Mouse (Mus musculus): Measurements from ENCODE around the gene Ndufaf2. TPM values are rescaled to one million over a fixed set of nuclear protein-coding genes. Genes with fewer than 3 reads are reported as not detected.

Ndufaf2 gene
- 10 to 100 TPM; 18.9 to 21.4 TPM for total RNA-seq (2021)

DNA sequence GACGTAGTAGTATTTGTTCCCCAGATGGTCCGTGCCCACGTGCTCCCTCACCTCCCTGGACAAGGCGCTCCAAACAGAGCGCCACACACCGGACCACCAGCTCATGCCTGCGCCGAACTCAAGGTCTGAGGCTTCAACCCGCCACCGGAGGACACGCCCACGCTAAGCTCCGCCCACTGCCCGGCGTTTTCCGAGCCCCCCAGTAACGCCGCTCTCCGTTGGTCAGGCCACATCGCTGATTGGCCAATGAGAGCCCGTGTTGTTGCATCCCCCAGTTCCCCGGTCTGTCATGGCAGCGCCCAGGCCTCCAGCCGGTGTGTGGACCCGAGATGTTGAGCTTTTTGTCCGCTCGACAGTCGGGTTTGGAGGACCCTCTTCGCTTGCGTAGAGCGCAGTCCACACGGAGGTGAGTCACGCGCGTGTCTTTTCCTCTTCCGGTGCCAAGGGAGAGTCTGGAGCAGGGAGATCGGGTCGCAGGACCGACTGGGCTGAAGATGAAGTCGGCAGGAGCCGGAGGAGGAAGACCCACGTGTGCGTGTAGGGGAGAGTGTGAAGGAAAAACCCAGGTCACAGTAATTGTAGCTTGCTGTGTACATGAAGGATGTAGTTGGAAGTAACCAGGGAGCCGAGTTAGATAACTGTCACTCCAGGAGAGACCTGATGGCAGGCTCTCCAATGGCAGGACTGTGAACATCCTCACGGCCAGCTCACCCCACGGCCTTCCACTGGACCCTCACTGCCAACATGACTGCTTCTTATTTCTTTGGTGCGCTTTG is at the start of gene Ndufaf2, which contains the start of gene Ercc8:
TSS of gene Ndufaf2 (minus strand) at position 159 of the 776 bp plus-strand sequence.
TSS of gene Ercc8 (plus strand) at position 267 of the 776 bp plus-strand sequence.
- peak; percentile 95 for DNase-seq

DNA sequence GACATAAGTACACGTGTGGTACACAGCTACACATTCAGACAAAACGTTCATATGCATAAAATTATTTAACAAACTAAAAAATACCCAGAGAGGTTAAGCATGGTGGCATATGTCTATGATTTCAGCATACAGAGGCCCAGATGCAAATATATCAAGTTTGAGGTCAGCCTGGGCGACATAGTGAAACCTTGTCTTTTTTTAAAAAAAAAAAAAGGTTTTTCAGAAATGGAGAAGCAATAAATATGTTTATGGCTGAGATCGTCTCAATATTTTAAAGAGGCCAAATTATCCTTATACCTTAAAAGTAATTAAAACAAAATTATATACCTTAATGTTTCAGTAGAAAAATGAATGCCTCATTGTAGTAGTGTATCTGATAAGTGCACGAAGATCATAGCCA is 49.7 kb upstream of the Ndufaf2 start:
- DNase-seq = no peak

DNA sequence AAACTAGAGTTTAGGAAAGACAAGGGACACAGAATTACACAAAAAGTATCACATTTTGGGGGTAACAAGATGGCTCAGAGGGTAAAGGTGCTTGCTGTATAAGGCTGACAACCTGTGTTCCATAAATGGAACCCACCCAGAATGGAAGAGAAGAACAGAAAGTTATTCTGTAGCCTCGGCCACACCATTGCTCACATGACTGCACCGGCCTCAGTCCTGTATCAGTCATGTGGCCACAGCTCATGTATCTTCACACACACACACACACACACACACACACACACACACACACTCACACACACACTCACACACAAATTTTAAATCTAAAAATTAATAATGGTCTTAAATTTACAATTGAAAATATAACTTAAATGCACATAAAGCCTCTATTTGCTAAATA is 49.0 kb upstream of the Ndufaf2 start:
- DNase-seq = no peak

DNA sequence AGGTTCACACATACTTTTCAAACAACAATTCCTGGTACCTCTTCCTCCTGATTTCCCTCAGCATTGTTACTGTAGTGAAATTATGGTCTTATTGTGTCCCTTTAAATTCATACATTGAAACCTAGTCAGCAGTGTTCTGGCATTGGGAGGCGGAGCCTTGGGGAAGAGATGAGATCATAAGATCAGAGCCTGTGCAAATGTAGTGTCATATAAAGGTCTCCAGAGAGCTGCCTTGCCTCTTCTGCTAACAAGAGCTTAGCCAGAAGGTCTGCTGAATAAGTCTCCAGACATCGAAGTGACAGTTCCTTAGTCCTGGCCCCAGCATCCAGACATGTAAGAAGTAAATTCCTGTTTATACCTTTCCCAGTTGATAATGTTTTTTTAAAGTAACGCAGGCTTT is 46.4 kb upstream of the Ndufaf2 start:
- DNase-seq = no peak

DNA sequence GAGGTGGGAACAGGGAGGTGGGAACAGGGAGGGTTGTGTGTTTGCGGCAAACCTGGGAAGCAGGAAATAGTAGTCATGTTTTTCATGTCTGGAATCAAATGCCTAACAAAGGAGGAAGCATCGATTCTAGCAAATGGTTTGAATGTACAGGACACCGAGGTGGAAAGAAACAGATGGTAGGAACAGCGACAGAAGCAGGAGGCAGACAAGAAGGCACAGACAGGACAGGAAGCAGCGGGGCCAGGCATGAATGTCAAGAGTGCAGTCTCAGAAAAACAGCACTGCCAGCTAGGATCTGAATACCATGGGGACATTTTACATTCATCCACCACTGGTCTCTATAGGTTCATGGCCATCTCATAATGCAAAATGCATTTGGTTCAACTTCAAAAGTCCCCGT is 37.1 kb upstream of the Ndufaf2 start:
- DNase-seq = no peak

DNA sequence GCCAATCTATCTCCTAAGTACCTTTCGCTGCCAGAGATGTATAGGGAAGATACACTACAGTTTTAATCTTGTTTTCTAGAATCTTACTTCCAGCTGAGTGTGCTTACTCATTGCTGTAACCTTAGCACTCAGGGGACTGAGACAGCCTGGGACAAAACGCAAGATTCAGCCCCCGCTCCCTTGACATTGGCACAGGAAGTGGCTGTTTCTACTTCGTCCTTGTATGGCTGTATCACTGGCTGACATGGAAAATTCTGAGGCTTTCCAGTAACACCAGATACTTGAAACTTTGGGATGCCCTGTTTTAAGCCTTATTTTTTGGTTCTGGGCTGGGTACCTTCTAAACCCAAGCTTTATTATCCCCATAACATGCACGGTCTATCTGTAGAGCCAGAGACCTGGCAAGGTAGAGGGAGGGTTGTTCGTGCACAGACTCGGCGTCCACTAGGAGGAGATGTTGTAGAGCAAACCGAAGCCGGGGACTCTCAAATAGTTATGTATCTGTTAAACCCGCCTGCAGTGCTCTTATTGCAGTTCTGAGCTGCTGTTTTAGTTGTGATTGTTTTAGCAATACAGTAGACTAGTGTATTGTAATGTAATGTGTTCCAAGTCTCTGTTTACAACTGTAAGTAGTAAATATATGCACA is 32.8 kb upstream of the Ndufaf2 start:
- peak; percentile 40 to 51 for DNase-seq

DNA sequence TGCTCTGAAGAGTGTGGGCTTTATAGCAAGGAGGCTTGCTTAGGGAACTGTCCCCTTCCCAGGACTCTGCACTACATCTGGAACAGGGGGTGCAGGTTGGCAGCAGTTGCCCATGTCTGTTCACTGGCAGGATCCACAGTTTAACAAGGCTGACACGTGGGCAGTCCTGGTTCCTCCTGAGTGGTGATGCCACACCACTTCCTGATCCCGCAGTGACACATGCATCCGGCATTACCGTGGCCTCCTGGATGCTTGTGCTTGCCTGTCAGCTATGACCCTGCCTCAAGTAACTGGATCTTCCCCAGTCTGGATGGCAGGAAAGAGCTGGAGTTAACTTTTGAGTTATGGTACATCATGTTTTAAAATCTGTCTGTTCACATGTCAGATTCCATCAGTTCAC is 29.6 kb upstream of the Ndufaf2 start:
- DNase-seq = no peak

DNA sequence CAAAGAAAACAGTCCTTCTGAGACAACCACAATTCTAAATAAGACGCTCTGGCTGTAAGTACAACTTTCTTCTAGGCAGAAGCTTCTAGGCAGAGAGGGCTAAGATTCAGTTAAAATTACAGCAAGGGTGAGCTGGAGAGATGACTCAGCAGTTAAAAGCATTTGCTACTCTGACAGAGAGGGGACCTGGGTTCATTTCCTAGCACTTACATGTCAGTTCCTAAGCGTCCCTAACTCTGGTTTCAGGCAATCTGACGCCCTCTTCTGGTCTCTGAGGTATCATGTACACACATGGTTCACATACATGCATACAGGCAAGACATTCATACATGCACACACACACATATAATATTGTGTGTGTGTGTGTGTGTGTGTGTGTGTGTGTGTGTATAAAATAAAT is 27.1 kb upstream of the Ndufaf2 start:
- no peak for DNase-seq

DNA sequence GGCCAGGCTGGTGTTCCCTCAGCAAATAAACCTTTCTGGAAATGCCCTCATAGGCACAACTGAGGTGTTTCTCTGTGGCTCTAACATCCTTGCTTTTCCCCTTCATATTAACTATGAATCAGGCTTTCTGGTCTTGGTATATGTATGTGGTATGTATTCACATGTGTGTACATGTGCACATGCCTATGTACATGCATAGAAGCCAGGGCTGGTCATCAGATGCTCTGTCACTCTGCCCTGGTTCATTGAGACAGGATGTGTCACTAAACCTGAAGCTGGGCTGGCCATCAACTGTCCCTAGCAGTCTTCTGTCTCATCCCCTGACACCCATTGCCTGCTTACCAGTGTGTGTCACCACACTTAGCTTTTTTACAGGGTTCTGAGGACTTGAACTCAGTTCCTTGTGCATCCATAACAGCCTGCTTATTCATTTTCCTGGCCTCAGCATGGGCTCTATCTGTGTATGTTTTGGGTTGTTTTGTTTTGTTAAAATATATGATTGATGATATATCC is 26.4 kb upstream of the Ndufaf2 start:
- no peak for DNase-seq

DNA sequence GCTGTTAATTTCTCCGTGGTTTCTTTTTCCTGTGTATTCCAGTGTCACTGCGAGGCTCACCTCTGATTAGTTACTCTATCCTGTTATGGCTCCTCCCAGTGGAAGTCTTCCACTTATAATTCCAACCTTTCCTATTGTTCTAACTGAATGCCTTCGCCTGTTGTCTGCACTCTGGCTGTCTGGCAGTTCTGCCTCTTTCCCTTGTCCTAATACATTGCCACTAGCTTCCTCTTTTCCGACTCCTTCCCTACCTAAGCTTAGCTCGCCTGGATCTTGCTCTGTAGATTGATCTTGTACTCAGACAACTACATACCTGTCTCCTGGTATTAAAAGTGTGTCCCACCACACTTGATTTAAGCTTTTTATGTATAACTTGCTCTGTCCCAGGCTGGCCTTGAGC is 22.4 kb upstream of the Ndufaf2 start:
- no peak for DNase-seq

DNA sequence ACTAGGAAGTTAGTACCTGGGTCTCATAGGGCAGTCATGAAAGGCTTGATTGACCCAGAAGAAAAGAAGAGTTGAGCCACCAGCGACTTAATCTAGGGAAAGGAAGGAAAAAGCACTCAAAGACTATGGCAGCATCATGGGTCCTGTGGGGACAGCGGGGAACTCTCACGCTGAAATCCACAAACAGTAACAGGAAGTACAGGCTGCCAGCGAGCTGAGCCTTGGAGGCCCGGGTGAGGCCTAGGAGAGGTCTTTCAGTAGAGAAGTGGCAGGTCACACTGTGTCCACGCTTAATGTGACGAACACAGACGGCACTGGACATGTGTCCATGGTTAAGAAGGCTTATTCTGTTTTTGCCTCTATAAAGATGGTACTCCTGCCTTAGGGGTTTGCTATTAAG is 21.2 kb upstream of the Ndufaf2 start:
- DNase-seq = no peak

DNA sequence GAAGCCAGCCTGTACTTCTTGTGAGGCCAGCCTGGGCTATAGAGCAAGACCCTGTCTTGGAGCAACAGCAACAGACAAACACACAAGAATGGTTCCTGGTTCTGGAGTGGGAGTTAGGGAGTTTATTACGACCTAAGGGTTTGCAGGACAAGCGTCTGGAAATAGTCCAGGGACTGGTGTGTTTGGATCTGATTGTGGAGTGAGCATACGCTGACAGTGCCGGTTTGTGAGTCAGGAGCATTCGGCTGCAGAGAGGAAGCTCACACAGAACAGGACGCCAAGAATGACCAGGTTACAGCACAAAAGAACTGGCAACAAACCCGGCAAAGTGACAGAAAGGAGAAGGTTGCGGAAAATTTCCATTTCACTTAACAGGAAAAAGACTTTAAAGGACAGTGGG is 12.1 kb upstream of the Ndufaf2 start:
- DNase-seq = no peak

DNA sequence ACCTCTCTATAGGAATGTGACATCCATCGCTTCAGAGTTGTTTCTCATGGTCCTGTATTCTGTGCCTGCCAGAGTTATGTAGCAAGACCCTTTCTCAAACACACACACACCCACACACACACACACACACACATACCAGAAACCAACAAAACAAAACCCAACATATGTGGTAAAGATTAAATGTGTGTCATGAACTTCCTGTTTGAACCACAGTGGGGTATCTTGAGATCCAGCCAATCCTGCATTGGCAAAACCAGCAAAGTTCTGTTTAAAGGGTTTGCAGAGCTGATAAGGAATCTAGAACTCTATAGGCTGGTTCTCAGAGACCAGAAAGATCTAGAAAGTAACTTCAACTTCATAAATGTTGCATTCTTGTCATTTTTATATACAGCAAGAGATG is 11.6 kb upstream of the Ndufaf2 start:
- DNase-seq = no peak

DNA sequence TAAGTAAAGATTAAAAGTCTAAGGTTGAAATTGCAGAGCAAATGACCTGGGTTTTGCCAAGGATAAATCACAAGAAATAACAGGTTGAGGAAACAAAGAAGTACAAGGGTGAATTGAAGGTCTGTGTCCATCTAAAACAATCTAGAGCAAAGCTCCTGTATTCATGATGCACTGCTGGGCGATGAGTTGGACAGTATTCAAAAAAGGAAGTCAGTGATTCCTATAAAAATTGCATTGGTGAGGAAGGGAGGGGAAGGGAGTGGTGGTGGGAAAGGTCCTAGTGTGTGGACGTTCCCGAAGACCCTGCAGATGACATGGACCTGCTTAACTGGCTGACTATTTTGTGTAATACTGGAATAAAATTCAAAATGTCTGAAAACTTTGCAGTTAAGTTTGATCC is 6.2 kb upstream of the Ndufaf2 start:
- no peak for DNase-seq

DNA sequence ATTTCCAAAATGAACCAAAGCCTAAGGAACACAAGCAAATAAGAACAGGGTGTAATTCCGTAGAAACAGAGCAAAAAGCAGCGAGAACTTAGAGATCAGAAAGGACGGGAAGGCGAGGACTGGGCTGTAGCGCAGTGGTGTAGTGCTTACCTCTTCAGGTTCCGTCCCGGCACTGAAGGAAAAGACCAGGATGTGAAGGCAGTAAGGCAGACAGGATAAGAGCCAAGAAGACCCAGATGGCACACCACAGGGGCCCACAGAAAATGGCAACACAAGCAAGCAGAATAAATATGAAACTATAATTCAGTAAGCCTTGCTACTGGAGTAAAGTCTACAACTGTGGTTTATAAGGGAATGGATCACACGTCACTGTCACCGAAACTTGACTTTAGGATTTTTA is 5.5 kb upstream of the Ndufaf2 start:
- no peak for DNase-seq

DNA sequence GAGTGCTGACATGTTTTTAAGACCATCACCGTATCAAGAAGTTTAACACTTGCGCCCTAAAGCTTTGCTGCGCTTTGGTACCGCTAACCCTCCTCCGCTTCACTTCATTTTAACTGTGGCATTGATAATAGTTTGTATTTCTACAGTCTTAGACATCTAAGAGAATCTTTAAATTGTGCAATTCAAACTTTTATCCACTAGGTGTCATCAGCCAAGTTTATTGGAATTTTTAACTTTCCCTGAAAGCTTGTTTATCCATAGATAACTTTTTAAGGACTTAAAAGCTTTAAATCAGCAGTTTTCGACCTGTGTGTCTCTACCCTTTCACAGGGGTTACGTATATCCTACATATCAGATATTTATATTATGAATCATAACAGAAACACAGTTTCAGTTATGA is 1.5 kb upstream of the Ndufaf2 start:
- no peak for DNase-seq

DNA sequence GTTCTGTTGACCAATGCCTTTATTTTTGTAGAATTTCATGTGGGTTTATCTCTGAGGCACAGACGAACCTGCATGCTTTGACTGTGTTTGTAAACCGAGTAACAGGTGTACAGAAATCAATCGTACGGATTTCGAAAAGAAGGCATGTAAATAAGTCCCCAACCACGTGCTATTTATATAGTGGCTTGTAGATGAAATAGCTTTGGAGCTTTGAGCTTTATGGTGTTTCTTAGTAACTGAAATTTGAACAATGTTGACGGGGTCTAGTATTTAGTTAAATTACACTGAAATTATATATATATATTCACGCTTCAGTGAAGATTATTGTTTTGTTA is 785 bp upstream of the Ndufaf2 start:
- no peak for DNase-seq

DNA sequence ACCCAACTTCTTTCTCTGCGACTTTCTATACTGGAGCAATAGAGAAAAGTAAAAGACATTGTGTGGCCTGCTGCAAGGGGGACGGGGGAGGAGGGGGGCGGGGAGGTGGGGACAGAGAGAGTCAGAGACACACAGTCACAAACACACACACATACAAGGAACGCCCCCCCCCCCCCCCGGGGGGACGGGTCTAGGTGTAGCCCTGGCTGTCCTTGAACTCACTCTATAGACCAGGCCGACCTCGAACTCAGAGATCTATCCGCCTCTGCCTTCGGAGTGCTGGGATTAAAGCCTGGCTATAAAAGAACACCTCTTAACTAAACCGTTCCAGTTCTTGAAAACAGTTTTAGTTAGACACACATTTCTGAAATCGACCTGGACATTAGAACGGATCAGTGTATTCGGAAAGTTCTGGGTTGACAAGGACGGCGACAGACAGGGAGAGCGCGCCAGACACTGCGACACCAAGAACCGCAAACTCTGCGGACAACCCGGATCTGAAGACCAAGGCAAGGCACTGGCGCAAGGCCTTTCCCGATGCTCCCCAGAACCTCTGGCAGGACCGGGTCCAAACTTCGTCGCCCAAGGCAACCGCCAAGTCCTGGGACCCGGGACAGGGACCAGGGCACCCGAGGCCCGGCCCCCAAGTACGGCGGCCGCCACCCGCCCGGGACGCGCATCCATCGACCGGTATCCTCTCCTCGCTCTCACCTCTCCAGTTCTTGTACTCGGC is 525 bp downstream of the Ndufaf2 start:
- DNase-seq = no peak

DNA sequence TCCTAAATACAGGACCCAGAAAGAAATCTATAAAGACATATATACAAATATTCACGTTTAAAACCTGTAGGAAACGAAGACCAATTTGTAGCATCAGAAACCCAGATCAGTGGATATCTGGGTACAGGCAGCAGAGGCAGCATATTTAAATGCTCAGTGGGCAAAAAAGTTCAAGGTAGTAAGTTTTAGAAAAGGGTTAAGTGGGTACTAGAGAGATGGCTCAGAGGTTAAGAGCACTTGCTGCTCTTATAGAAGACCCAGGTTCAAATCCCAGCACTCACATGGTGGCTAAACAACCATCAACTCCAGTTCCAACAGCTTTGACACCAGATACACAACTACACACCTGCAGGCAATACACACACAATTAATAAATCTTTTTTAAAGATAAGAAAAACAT is 1.3 kb downstream of the Ndufaf2 start:
- DNase-seq = no peak

DNA sequence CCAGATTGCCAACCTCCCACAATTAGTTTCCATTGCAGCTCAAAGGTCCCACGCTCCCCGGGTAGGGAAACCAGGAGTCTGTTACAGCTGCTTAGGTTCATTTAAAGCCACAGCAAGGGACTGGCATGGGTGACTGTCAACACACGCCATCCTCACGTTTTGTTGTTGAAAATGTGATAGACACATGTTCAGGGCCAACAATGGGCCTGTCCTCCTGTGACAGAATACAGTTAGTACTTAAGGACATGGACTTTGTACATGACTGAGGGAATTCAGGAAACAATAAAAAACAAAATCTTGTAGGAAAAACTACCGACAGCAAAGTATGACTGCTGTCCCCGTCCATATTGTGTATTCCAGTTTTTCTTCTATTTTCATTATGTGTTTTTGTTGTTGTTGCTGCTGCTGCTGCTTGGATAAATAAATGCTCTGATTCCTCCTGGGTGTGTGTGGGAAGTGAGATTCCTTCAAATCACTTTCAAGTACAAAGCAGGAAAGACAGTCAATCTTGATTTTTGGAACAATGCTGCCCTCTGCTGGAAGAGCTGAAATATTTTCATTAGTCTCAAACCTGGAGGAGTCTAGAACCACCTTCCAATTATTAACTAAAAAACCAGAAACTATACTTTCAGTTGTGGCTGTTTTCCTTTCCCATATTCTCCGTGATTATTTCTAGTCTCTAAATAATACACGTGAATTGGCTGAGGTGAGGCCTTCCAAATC is 5.6 kb downstream of the Ndufaf2 start:
- DNase-seq = peak in 1 of 2 experiments; percentile 65

DNA sequence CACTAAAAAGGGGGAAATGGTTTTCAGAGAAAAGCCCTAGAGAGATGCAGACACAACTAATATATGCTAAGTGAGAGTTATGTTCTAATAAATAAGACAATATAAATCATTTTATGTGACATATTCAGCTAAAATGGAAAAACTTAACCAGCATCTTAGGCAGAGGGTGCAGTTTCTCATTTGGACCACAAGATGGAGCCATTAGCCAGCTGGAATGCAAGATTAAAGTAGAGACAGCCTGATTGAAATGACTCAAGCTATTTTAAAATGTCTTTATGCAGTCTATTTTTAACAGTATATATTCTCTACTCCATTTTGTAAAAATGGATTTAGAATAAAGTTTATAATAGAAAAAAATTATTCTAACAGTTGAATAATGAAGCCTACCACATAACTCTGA is 6.6 kb downstream of the Ndufaf2 start:
- no peak for DNase-seq

DNA sequence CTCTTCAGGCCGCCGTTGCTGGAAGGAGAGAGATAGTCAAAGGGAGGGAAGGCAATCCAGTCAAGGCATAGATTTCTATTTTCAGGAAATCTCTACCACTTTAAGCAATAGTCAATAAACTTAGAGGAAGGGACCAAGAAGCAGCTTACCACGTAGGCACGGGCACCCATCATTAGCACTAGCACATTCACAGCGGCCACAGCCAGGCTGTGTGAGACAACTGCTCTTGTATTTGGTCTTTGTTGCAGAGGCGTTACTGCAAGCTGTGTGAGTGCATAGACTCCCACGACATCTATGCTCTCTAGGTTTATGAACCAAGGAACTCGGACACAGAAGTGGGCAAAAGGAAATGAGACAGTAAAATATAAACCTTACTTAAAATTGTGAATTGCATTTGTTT is 14.3 kb downstream of the Ndufaf2 start:
- DNase-seq = no peak
